Mouse (Mus musculus): Measurements from ENCODE around the gene Gm1123.

Gm1123 gene

GRCm38 (mm10) chr9:98959851-98960250 lies 75.7 kb downstream of the Gm1123 start:
- in situ Hi-C loops (cut with MboI, MseI) = loop anchor here (10.0 kb wide), 1 partner anchor 915 kb away; the partner anchor contains the start of gene Sox14

- in situ Hi-C loops (cut with MboI, MseI) = loop anchor here (10.0 kb wide), 1 partner anchor 916 kb away; the partner anchor contains the start of gene Sox14
These were observed 76.9 kb downstream of the Gm1123 start for GRCm38 (mm10) chr9:98958628-98959027.

- in situ Hi-C loops (cut with MboI, MseI) = loop anchor here (10.0 kb wide), 1 partner anchor 917 kb away; the partner anchor contains the start of gene Sox14
These were observed 77.7 kb downstream of the Gm1123 start for GRCm38 (mm10) chr9:98957751-98958351.
